Mouse (Mus musculus): ENCODE measurements around the gene Lin7a.

DNA sequence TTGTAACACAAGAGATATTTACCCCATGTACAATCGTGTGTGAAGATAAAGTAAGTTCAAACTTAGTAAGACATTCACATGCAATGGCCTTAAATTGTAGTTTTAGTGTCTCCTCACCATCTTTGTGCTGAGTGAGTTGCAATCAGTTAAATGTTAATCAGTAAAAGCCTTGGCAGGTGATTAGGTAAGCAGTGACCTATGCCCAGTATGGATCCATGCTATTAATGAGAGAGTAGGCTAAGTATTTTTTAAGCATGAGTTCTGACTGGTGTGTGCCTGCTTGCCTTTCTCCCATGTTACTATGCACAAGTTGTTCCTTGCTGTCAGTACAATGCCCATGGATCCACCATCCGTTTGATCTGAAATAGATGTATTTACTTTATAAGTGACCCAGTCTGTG, 44.6 kb downstream of the Lin7a start:
- TF ChIP-seq CTCF (IDR thresholded peaks at IDR 0.05; ENCODE audit: low read depth, low read length) (no peak), GATA2 (IDR thresholded peaks at IDR 0.05; ENCODE audit: borderline replicate concordance, low read depth, low read length) (no peak)

All from G1E (cell line).